Mouse (Mus musculus): ENCODE measurements around the gene Lsamp.

DNA sequence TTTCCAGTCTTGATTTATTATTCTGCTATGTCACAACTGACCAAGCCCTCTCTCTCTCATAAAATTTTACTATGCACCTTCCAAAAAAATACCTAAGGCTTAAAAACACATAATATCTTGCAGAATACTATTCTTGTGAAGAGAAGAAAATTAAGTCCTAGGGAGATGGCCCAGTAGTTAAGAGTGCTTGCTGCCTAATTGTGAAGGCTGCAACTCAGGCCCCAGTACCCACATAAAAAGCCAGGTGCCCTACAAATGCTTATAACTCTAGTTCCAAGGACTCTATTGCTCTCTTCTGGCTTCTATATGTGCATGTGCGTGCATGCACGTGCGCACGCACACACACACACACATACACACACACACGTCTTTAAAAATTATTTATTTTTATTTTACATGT is 1225.9 kb downstream of the Lsamp start:
- no peak for TF ChIP-seq HCFC1 (IDR thresholded peaks at IDR 0.05; ENCODE audit: borderline replicate concordance, insufficient read depth, low read length)
- no peak for TF ChIP-seq CHD2 (IDR thresholded peaks at IDR 0.05; ENCODE audit: low read depth, low read length)
- no peak for TF ChIP-seq ZNF384 (IDR thresholded peaks at IDR 0.05; ENCODE audit: low read depth, low read length)
